Mouse (Mus musculus) myocyte (in vitro differentiated cells): ENCODE measurements around the gene Gm20538. TPM values are rescaled to one million over a fixed set of nuclear protein-coding genes. Genes with fewer than 3 reads are reported as not detected.

ENCODE experiments used
- H3K27me3 ChIP-seq: one replicate; pipeline ENCODE4 v1.6.1; 2011; ENCODE audit not compliant: control insufficient read depth, insufficient read depth, insufficient read length
- H3K36me3 ChIP-seq: one replicate; pipeline ENCODE4 v1.6.1; 2011; ENCODE audit not compliant: control insufficient read depth, insufficient read depth
- H3K4me2 ChIP-seq: one replicate; pipeline ENCODE4 v1.6.1; 2011; ENCODE audit warnings: low read depth, control low read depth
- H3K4me3 ChIP-seq: one replicate; pipeline ENCODE4 v1.5.1; 2011; ENCODE audit warnings: mild to moderate bottlenecking, control low read depth, moderate library complexity
- H3K79me2 ChIP-seq: one replicate; pipeline ENCODE4 v1.6.1; 2011; ENCODE audit not compliant: control insufficient read depth, insufficient read depth
- H3ac ChIP-seq: one replicate; pipeline ENCODE4 v1.6.1; 2011; ENCODE audit not compliant: control insufficient read depth, insufficient read length
- CEBPB ChIP-seq: IDR thresholded peaks from 2 replicates; pipeline ENCODE4 v1.6.1; 2011; ENCODE audit warnings: mild to moderate bottlenecking, moderate library complexity; ENCODE audit not compliant: poor library complexity, insufficient read depth, severe bottlenecking
- E2F4 ChIP-seq: IDR thresholded peaks from one replicate; pipeline ENCODE4 v1.6.1; 2011; ENCODE audit warnings: mild to moderate bottlenecking, control low read depth, moderate library complexity; ENCODE audit not compliant: insufficient read depth
- MAX ChIP-seq: IDR thresholded peaks from one replicate; pipeline ENCODE4 v1.6.1; 2011; ENCODE audit warnings: low read depth, mild to moderate bottlenecking, control low read depth
- MYOD1 ChIP-seq, 3 experiments: IDR thresholded peaks; one replicate each; pipeline ENCODE4 v1.6.1; 2011; ENCODE audit warnings: control low read depth in 2 of 3, low read depth in 2 of 3, mild to moderate bottlenecking in 2 of 3, moderate library complexity in 1 of 3; ENCODE audit not compliant: insufficient read length in 2 of 3, control insufficient read depth in 1 of 3
- MYOG ChIP-seq, 3 experiments: IDR thresholded peaks; one replicate each; pipeline ENCODE4 v1.6.1; 2011; ENCODE audit warnings: control low read depth in 2 of 3, low read depth in 2 of 3, mild to moderate bottlenecking in 2 of 3; ENCODE audit not compliant: insufficient read length in 2 of 3, control insufficient read depth in 1 of 3, insufficient read depth in 1 of 3
- POLR2A ChIP-seq: IDR thresholded peaks from one replicate; pipeline ENCODE4 v1.6.1; 2011; ENCODE audit warnings: low read depth, mild to moderate bottlenecking, control low read depth, moderate library complexity; ENCODE audit not compliant: insufficient read length
- POLR2AphosphoS2 ChIP-seq: IDR thresholded peaks from one replicate; pipeline ENCODE4 v1.6.1; 2011; ENCODE audit warnings: low read depth, control low read depth; ENCODE audit not compliant: insufficient read length
- REST ChIP-seq: IDR thresholded peaks from one replicate; pipeline ENCODE4 v1.6.1; 2011; ENCODE audit warnings: mild to moderate bottlenecking, control low read depth, moderate library complexity; ENCODE audit not compliant: insufficient read depth, insufficient read length
- SRF ChIP-seq: IDR thresholded peaks from one replicate; pipeline ENCODE4 v1.6.1; 2011; ENCODE audit warnings: low read depth; ENCODE audit not compliant: control insufficient read depth, insufficient read length
- TCF12 ChIP-seq: IDR thresholded peaks from one replicate; pipeline ENCODE4 v1.6.1; 2011; ENCODE audit warnings: mild to moderate bottlenecking, control low read depth; ENCODE audit not compliant: poor library complexity, insufficient read depth, severe bottlenecking
- TCF3 ChIP-seq: IDR thresholded peaks from one replicate; pipeline ENCODE4 v1.6.1; 2011; ENCODE audit warnings: low read depth, control low read depth; ENCODE audit not compliant: insufficient read length
- USF1 ChIP-seq: IDR thresholded peaks from one replicate; pipeline ENCODE4 v1.6.1; 2011; ENCODE audit warnings: low read depth, mild to moderate bottlenecking, control low read depth, moderate library complexity
- polyA plus RNA-seq: library from polyadenylated mRNA; unstranded; fragments of >200 nt; fragmentation: generic; extraction: Trizol; gene quantifications from one replicate; pipeline ENCODE4 v1.2.1, GENCODE M21; 2012; ENCODE audit warnings: missing spikeins

Gm20538 gene
- polyA plus RNA-seq, 1 experiment = not detected

- Histone ChIP-seq H3K4me3 (no peak overlapping the region), H3K4me2 (no peak overlapping the region), H3ac (no peak overlapping the region), H3K79me2 (no peaks in the 10 kb centered on the region), H3K36me3 (no peaks in the 10 kb centered on the region), H3K27me3 (peaks cover 65% of the 10 kb centered on the region)
- no peak for TF ChIP-seq POLR2AphosphoS2
- TF ChIP-seq POLR2A = no peak
- no peak for TF ChIP-seq TCF3
- TF ChIP-seq E2F4 = no peak
- no peak for TF ChIP-seq CEBPB
- no peak for TF ChIP-seq TCF12
- no peak for TF ChIP-seq MYOD1 (IDR thresholded peaks at IDR 0.05; ENCODE audit: control insufficient read depth in 1 of 3, insufficient read length in 2 of 3, low read depth in 2 of 3)
- TF ChIP-seq MAX = no peak
- no peak for TF ChIP-seq MYOG (IDR thresholded peaks at IDR 0.05; ENCODE audit: control insufficient read depth in 1 of 3, insufficient read depth in 1 of 3, insufficient read length in 2 of 3, low read depth in 2 of 3)
- TF ChIP-seq USF1 = no peak
- TF ChIP-seq SRF = no peak
- TF ChIP-seq REST = no peak
Measured at GRCm38 (mm10) chr19:44517996-44518768, 34.4 kb downstream of the Gm20538 start.

- Histone ChIP-seq H3ac (no peak overlapping the region), H3K27me3 (peaks cover 84% of the 10 kb centered on the region)
- TF ChIP-seq USF1 (no peak), TCF3 (no peak), SRF (no peak), POLR2A (no peak), MYOD1 (IDR thresholded peaks at IDR 0.05; ENCODE audit: control insufficient read depth in 1 of 3, insufficient read length in 2 of 3, low read depth in 2 of 3) (no peak), E2F4 (no peak), REST (no peak), MAX (no peak), MYOG (IDR thresholded peaks at IDR 0.05; ENCODE audit: control insufficient read depth in 1 of 3, insufficient read depth in 1 of 3, insufficient read length in 2 of 3, low read depth in 2 of 3) (no peak), POLR2AphosphoS2 (no peak), TCF12 (no peak), CEBPB (no peak)
Measured at GRCm38 (mm10) chr19:44515769-44516168, 36.9 kb downstream of the Gm20538 start.

DNA sequence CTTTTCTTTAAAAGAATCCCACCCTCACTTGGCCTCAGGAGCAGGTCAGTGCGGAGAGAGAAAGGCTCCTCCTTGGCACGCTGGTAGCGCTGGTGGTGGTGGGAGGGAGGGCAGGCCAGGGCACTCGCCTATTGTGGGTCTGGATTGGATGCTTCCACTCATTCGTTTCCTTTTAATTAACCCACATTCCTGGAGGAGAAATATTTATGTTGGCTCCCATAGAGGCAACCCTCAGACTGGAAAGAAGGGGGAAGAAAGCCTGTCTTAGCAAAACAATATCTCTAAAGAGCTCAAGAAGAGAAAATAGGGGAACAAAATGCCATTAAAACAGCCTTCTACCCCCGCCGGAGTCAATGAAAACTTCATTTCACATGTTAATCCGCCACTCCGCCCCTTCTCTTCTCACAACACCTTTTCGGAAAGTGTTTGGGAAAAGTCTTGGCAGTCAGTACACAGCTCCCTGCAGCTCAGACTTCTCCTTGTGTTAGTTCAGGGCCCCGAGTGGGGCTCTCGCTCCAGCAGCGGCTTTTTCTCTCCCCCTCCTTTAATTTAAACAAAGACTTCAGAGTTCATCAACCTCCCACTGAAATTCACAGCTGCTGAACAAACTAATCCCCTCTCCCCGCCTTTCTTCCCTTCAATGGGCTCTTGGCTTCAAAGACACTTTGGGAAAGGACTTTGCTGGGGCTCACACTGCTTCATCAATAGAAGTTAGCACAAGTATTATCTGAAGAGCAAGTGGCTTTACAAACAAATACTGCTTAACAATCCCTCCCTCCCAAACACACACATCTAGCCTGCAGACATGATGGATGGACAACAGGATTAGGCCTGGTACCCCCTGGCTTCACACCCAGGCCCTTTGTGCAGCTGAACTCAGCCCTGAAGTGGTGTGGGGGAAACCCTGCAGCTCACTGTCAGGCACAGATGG lies 37.8 kb downstream of the Gm20538 start:
- peaks cover 86% of the 10 kb centered on the region for H3K27me3 ChIP-seq
- no peak overlapping the region for H3K4me3 ChIP-seq
- no peak overlapping the region for H3ac ChIP-seq
- no peaks in the 10 kb centered on the region for H3K79me2 ChIP-seq
- TF ChIP-seq TCF3 (no peak), MYOD1 (IDR thresholded peaks at IDR 0.05; ENCODE audit: control insufficient read depth in 1 of 3, insufficient read length in 2 of 3, low read depth in 2 of 3) (no peak), REST (no peak), POLR2A (no peak), E2F4 (no peak), MAX (no peak)
- no peaks in the 10 kb centered on the region for H3K36me3 ChIP-seq
- no peak overlapping the region for H3K4me2 ChIP-seq

More at GRCm38 (mm10) chr19:44515769-44516168, 36.9 kb downstream of the Gm20538 start:
- H3K79me2 ChIP-seq = no peaks in the 10 kb centered on the region
- H3K4me2 ChIP-seq = no peak overlapping the region
- no peak overlapping the region for H3K4me3 ChIP-seq
- no peaks in the 10 kb centered on the region for H3K36me3 ChIP-seq

DNA sequence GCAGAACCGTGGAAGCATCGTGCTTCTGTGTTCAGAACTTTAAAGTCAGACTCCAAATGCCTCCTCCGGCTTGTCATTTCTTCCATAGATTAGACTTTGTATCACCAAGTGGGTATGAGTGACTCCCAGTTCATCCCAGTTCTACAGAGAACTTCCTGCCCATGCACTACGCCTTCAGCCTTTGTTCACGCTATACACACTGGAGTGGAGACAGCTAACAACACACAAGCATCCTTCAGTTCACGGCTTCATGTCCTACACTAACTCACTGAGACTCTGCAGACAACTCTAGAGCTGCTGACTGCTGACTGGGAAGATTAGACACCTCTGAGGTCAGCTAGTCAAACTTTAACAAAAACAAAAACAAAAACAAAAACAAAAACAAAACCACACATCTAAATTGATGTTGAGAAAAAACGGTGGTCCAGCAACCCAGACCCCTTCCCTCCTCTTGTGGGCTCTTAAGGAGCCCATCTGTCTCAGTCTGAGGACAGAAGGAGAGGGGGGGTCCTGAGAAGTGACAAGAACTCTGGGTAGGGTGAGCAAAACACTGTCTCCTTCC lies 38.6 kb downstream of the Gm20538 start:
- Histone ChIP-seq H3K79me2 (no peaks in the 10 kb centered on the region), H3K4me3 (no peak overlapping the region), H3K4me2 (no peak overlapping the region), H3ac (no peak overlapping the region), H3K27me3 (peaks cover 90% of the 10 kb centered on the region), H3K36me3 (no peaks in the 10 kb centered on the region)
- TF ChIP-seq REST (no peak), CEBPB (no peak), MYOD1 (IDR thresholded peaks at IDR 0.05; ENCODE audit: control insufficient read depth in 1 of 3, insufficient read length in 2 of 3, low read depth in 2 of 3) (no peak), POLR2AphosphoS2 (no peak), USF1 (no peak), TCF12 (no peak), POLR2A (no peak)
